Mouse (Mus musculus) gastrocnemius, adult 18-20 months (tissue): ENCODE measurements at regions not wholly inside any gene's neighbourhood (a gene's known extent, or its start where the extent isn't known, plus 50 kb on each side); places are given as distances from the start of the nearest gene placed in this dataset.
"Not testable (repeated sequence)": the region's sequence is repeated elsewhere in the genome, so short reads cannot be mapped to it uniquely, and the experiment has no call there.

Source experiments
- DNase-seq: peaks from one replicate; pipeline ENCODE4 v3.0.0; 2021; ENCODE audit warnings: low spot score

GRCm38 (mm10) chr6:95058017-95058416, 59.0 kb upstream of the Kbtbd8 start:
- DNase-seq: no peak

DNA sequence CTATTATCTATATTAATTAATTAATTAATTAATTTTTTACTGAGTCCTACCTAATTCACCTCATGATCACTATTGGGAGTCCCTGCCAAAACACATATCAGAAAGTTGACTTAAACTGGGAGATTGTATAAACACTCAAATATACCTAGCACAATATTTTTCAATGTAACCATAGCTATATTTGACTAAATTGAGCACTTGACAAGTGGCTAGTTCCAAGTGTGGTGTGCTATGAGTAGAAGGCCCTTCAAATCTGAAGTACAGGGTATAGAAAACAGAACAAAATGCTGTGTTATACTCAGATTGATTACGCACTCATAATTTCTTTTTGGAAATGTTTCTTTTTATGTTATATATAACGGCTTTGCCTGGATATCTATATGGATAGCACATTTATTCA, 60.8 kb upstream of the Kbtbd8 start:
- no peak for DNase-seq

DNA sequence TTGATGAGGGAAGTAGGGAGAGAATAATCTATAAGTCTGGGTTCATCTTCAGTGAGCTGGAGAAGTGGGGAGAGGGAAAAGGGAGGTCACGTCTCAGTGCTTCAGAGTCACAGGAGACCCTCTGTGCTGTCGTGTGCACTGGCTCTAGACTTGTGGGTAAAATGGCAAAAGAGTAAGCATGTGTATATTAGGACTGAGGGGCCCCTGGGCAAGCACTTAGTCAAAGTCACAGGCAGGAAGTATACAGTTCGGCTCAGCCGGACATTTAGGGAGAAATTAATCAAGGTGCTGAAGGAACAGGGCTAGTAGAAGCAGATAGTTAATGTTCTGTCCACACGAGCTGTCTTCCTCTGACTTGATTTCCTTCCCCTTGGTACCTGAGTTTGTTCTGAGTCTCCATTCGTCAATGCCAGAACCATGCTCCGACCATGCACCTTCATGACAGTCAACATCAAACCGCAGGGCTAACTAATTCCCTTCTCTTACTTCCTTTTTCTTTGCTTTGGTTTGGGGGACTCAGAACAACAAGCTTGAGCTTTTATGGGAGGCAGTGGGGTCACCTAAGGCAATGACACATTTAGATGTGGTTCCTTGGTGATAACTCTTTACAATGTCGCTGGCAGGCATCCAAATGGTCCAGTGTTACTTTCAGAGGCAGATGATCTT, 63.2 kb upstream of the Kbtbd8 start:
- no peak for DNase-seq

GRCm38 (mm10) chr6:95041351-95041750, 75.7 kb upstream of the Kbtbd8 start:
- not testable (repeated sequence) for DNase-seq

DNA sequence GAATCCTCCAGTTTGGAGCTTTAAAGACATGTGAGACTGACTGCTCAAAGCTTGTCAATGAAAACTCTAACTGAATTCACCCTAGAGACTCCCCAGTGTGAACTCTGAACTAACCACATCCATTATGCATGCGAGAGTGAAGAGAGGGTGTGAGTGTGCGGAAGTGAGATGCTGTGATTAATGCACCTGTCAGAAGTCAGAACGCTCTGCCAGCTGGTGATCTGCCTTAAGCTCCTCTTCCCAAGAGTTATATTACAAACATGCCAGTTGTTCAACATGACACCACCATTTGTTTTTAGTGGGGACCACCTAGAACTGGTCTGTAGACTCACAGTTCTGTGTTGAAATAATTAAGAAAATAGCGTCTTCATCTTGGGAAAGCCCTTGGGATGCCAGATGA, 92.8 kb upstream of the Kbtbd8 start:
- no peak for DNase-seq

DNA sequence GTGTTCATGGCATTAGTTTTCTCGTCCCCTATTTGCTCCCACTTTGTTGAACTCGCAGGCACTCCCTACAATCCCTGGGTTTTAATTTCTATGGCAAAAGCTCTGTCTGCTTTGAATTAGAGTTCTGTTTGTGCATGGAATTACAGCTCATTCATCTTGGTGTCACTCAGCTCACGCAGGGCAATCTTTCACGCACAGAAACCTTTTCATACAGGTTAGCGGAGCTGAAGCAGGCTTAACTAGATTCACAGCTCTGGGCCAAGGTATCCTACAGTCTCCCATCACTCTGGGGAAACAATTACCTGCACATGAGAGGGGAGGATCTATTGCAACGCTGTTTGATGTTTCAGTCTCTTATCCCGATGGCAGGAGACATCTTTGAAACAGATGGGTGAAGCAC, 95.3 kb upstream of the Kbtbd8 start:
- DNase-seq: no peak

DNA sequence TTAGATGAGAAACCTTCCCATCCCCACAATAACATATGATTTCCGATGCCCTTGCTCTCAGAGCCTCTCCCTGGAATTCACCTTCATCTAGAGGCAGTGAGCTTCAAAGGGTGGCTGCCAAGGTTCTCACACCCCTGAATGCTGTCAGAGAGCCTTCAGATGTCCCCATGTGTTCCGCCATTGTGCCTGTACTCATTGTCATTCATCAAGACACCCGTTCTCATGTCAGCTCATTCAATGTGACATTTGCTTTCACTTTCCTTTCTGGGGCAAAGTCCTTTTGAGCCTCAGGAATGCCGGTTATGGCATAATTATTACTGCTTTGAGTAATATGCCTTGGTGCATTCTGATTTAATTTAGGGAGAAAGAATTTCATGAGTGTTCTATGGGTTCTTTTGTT, 99.1 kb upstream of the Kbtbd8 start:
- no peak for DNase-seq

DNA sequence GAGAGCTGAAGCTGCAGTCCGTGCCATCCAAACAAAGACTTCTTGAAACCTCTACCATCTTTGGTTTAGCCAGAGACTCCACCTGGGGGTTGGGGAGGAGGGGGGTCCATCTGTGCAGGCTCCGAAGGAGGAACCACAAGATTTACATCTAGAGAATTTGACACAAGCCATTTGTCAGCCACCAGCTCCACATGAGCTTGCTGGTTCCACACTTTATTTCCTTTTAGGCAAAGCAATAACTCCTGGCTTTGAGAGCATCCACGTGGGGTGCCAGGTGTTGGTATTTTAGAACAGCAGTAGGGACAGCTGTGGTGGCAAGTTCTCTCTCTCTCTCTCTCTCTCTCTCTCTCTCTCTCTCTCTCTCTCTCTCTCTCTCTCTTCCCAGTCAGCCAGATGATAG, 99.6 kb upstream of the Kbtbd8 start:
- no peak for DNase-seq

GRCm38 (mm10) chr6:95013096-95013495, 103.9 kb upstream of the Kbtbd8 start:
- no peak for DNase-seq

DNA sequence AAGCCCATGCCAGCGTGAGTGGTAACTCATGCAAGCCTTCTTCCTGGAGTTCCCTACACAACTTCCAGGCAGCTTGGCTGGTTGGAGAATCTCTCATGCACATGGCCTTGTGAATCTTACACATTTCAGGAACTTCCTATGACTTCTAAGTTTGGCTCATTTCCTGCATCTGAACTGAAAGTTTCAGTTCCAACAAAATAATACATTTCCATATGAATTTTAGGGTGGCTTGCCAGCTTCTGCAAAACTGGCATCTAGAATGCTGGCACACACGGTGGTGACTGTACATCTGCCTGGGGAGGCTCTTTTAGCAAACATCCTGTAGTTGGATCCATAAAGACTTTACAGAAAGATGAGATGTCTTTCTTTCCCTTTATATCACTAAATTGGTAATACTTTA, 110.6 kb upstream of the Kbtbd8 start:
- DNase-seq: no peak

DNA sequence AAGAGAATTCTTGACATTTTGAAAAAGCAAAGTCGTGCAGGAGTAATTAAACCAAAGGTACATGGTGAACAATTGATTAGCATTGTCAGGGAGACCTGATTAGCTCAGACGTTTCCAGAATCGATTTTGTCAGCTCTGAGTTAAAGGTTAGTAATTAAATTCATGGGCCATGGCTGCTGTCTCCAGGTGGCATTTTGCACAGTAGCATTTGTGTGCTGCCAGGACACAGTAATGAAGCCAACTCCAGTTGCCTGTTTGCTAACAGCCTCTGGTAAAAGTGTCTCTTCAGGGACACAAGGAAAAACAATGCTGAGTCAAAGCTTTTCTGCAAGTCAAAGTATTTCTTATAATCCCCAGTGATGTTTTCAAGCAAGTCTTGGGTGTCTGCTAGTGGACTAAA, 113.3 kb upstream of the Kbtbd8 start:
- DNase-seq: no peak

DNA sequence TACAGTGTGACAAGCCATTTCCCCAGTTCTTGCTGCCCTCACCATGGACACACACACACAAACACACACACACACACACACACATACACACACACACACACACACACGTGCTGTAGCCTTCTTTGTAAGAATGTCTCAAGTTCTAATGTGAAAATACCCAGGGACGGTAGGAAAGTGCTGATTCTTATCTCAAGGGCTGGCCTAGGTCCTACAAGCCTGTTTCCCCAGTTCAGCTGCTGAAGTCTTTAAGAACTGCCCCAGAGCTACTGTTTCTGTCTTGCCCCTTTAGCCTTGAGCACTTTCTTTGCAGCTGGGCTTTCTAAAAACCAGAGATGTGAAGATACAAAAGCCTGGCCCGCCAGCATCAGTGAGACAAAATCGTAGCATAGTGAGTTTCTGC, 117.5 kb upstream of the Kbtbd8 start:
- no peak for DNase-seq

GRCm38 (mm10) chr6:94999002-94999401, 118.0 kb upstream of the Kbtbd8 start:
- DNase-seq: peak; percentile 11

GRCm38 (mm10) chr6:94998371-94998770, 118.7 kb upstream of the Kbtbd8 start:
- no peak for DNase-seq

- DNase-seq: no peak
Measured at GRCm38 (mm10) chr6:94994376-94994775, 122.7 kb upstream of the Kbtbd8 start.

DNA sequence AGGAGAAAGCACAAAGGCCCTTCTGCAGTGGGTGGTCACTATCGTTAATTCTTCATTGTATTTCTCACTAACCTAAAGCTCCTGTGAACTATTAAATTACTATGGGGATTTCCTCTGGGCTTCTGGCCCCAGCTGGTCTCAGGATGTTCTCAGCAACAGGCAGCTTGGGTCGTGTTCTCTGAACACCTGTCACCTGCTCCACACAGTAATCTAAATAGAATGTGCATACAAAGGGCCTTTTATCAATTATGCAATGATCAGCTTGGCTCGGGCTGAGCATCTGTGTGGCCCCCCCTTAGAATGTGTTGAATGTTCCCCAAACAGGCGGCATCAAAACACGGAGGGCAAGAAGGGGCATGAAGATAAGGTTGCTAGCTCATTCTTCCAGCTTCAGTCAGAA, 129.6 kb upstream of the Kbtbd8 start:
- no peak for DNase-seq

GRCm38 (mm10) chr6:94986346-94986745, 130.7 kb upstream of the Kbtbd8 start:
- DNase-seq: peak; percentile 53

DNA sequence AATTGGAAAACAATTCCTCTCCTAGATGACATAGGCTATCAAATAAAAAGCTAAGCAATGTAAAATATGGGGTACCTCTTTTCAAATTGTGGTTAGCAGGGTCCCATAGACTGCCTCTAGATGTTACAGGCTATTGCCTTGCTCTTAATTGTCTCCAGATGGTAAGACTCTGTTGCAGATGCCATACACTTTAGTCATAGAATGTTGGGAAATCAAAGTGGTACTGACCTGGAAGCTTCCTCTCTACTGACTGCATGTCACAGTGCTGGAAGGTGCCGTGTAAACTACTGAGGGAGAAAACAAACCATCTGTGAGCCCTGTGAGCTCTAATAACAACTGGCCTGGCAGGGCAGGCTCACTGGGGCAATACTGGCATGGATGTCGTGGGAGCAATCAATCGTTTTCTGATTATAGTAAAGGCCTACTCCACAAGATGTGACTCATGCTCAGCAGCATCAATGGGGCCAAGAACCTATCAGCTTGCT, 132.6 kb upstream of the Kbtbd8 start:
- no peak for DNase-seq

DNA sequence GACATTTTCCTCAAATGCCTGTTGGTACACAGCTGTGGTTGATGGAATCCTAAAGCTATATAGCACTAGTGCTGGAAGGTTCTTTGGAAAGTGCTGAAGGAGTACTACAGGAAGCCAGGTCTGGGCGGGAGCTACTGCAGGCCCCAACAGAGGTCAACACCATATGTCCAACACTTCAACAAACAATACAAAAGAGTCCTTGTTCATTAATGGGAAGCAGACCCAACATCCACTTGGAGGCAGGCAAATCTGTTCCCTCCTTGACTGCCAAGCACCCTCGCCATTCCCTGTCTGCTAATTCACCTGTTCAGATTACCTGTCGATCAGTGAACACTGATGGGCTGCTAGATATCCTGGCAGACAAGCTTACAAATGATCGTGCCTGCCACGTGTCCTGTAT, 148.4 kb upstream of the Kbtbd8 start:
- DNase-seq: no peak

GRCm38 (mm10) chr6:94966962-94967361, 150.1 kb upstream of the Kbtbd8 start:
- peak; percentile 32 for DNase-seq

DNA sequence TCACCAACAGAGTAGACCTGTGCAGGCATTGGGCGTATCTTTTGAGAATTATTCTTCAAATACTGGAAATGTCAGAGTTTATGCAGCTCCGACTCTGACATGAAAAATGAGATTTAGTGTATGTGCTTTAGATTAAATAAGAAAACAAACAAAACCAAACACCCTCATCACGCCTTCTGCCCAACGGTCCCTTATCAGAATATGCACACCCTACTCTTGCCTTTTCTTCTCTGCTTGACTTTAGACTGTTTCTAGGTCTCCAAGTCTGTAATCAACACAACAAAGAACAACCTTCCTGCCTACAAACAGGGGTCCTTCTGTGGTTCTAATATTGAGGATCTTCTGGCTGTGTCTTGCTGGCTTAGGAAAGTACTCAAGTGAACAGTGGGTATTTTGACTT, 153.8 kb upstream of the Kbtbd8 start:
- DNase-seq: no peak

DNA sequence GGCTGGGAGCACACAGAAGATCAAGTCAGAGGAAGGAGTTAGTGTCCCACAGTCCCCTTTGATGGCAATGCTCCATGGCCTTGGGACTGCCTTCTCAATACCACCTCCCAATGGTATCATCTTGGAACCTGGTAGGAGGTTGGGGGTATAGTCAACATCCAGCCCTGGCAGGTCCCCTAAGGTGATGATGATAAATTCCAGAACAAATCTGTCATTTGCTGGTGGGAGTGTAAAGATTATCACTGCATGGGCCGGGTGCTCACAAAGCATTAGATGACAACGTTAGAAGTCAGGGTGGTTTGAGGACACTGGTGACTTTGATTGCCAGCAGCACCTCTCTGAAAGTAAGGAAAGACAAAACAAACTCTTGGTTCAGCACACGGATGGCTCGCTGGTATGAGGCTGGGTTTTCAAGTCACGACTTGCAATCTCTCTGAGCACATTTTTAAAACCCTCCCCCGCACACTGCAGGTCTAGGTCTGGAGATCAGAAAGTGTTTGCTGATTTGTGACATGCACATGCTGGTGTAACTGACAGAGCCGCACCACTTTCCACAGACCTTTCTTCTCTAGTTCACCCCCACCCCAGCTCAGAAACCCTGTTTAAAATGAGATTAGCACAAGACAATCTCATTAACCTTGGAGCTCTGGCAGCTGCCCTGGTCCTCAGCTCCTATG, 154.5 kb upstream of the Kbtbd8 start:
- DNase-seq: no peak

DNA sequence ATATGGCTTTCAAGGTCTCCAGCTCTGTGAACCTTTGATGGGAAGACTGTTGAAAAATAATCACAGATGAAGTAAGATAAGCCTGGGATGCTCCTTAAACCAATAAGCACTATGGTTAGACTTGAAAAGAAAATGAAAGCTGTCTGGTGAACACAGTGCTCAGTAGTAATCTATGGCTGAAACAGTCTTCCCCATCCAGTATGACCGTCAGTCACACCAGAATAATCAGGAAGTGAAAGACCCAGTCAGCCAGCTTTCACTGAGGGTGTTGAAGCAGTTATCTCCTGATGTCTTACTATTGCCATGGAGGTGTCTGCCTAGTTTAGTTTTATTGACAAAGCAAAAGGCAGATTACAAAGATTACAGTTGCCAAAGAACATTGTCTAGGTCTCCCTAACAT, 155.2 kb upstream of the Kbtbd8 start:
- DNase-seq: no peak
